Mouse (Mus musculus) bone marrow macrophage, adult 2 months (primary cell): Measurements from ENCODE around the gene Srsf3.

Experiments used
- CTCF ChIP-seq: IDR thresholded peaks from 2 replicates; pipeline ENCODE4 v1.5.1; 2012; ENCODE audit warnings: low read depth, mild to moderate bottlenecking, low read length, moderate library complexity
- POLR2A ChIP-seq: IDR thresholded peaks from 2 replicates; pipeline ENCODE4 v1.6.1; 2012; ENCODE audit warnings: mild to moderate bottlenecking, low read depth, low read length, borderline replicate concordance

DNA sequence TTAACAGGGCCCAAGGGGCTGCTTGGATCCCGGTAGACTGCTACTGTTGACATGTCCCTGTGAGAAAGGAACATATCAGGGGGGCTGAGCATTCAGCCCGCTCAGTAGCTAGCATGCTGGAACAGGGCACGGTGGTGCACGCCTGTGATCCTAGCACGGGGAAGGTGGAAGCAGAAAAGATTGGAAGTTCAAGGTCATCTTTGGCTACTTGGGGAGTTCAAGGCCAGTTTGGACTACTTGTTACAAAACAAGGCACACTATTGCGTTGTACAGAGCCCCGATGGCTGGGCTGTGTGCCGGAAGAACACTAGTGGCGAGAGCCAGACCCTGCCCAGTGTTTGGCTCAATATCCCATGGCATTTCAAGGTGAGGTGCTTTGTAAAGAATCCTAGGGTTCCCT, 28.5 kb downstream of the Srsf3 start:
- TF ChIP-seq CTCF = no peak
- no peak for TF ChIP-seq POLR2A
